13 mouse cellular contexts compared by ENCODE assay signal in the genomic region with DNA sequence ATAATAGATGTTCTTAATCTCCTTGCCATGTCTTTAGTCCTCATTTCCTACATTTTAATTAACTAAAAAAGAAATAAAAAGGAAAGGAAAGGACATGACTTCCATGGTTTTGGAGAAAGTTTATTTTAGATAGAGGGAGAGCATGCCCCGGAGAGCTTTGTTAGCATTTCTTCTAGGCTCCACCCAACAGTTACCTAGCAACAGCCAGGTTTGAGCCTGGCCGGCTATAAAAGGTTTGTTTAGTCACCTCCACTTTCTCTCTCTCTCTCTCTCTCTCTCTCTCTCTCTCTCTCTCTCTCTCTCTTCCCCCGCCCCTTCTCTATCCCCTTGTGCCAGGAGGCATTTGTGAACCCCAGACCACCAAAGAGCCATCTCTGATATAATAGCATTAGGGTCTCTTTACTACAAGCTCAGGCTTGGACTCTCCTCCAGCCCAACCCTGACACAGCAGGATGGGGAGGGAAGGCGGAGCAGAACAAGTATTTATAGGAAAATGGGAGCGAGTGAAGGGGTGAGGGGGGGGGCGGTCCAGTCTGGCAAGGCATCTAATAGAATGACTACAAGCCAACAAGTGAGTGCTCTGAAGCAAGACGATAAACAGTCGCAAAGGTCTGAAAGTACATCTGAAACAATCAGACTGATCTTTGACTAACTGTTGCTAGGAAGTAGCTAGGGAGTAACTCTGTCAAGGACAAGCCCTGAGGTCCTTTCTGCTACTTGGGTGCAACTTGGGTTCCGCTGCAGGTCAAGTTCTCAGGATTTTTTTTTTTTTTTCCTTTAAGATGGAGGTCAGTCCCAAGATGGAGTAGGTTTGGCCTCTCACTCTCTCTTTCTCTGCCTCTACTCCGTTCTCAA. TPM values are rescaled to one million over a fixed set of nuclear protein-coding genes. Genes with fewer than 3 reads are reported as not detected.
DNase-seq lines count a peak whose midpoint lies in the region; ATAC-seq and TF ChIP-seq lines count a peak whose summit lies in the region.
"Had no signal": no experiment of that assay in that cellular context is flagged by ENCODE, and none has a peak within 500 bp of the region (broad histone marks: within the 10 kb centered on the region; RNA-seq: fewer than 3 reads in every experiment).

No protein-coding gene starts in this region.

- H3K36me3 ChIP-seq in hindbrain, embryonic 14.5 days (replicated peaks; ENCODE audit: control insufficient read depth, insufficient read depth): no peaks in the 10 kb centered on the region
- no peaks in the 10 kb centered on the region for H3K36me3 ChIP-seq in hindbrain, embryonic 13.5 days
- no peaks in the 10 kb centered on the region for H3K36me3 ChIP-seq in ES-Bruce4 (ENCODE audit: control insufficient read depth, insufficient read depth, low read length, poor library complexity, severe bottlenecking)
- H3K36me3 ChIP-seq in limb, embryonic 15.5 days: no peaks in the 10 kb centered on the region

- no peak for DNase-seq in hindbrain, embryonic 14.5 days (ENCODE audit: low spot score)
- DNase-seq in brain, embryonic 14.5 days (ENCODE audit: low read depth): peak; percentile 20
- DNase-seq in cerebellum, postnatal 10 days: no peak
- DNase-seq in left cerebral cortex, postnatal 14 days (ENCODE audit: low spot score in 2 of 2): no peak
- DNase-seq: adrenal gland, adult 2 months; cerebellum, adult 2 months; heart, adult 2 months; thymus, postnatal 36 days had no signal

- H3K4me3 ChIP-seq in hindbrain, embryonic 14.5 days (replicated peaks; ENCODE audit: low read length): no peak overlapping the region
- no peak overlapping the region for H3K4me3 ChIP-seq in hindbrain, embryonic 13.5 days
- peak overlapping the region; percentile 6 for H3K4me3 ChIP-seq in ES-Bruce4 (ENCODE audit: low read depth, low read length)
- H3K4me3 ChIP-seq in limb, embryonic 15.5 days: no peak overlapping the region
- H3K4me3 ChIP-seq: heart, adult 2 months had no signal

- H3K27ac ChIP-seq in hindbrain, embryonic 14.5 days: no peak overlapping the region
- no peak overlapping the region for H3K27ac ChIP-seq in hindbrain, embryonic 13.5 days
- H3K27ac ChIP-seq in ES-Bruce4 (ENCODE audit: insufficient read depth, low read length): peak overlapping the region; percentile 90
- no peak overlapping the region for H3K27ac ChIP-seq in limb, embryonic 15.5 days
- H3K27ac ChIP-seq: heart, adult 2 months had no signal

- 0 out of 2 replicates have a peak, but pooled peaks have one; percentile 11 for ATAC-seq in hindbrain, embryonic 14.5 days (ENCODE audit: low FRiP score)
- ATAC-seq in hindbrain, embryonic 13.5 days (ENCODE audit: low FRiP score): no peak
- ATAC-seq in limb, embryonic 15.5 days (ENCODE audit: insufficient number of reproducible peaks, low FRiP score, low TSS enrichment, low read depth): no peak

- H3K9ac ChIP-seq in hindbrain, embryonic 14.5 days: no peak overlapping the region
- H3K9ac ChIP-seq in hindbrain, embryonic 13.5 days: no peak overlapping the region
- H3K9ac ChIP-seq in ES-Bruce4 (ENCODE audit: low read depth, poor library complexity, severe bottlenecking): peak overlapping the region; percentile 30; the same call in 1 of the 2 replicates
- H3K9ac ChIP-seq in limb, embryonic 15.5 days: no peak overlapping the region

- intact Hi-C loops in left cerebral cortex, postnatal 14 days (cut with DNase I): no loop called here

- no peaks in the 10 kb centered on the region for H3K9me3 ChIP-seq in hindbrain, embryonic 14.5 days (ENCODE audit: control insufficient read depth, low read length)
- no peaks in the 10 kb centered on the region for H3K9me3 ChIP-seq in hindbrain, embryonic 13.5 days
- peaks cover 10% of the 10 kb centered on the region for H3K9me3 ChIP-seq in ES-Bruce4 (replicated peaks; ENCODE audit: control insufficient read depth, insufficient read depth, low read length, poor library complexity, severe bottlenecking)
- no peaks in the 10 kb centered on the region for H3K9me3 ChIP-seq in limb, embryonic 15.5 days

- TF ChIP-seq POLR2A in ES-Bruce4 (IDR thresholded peaks at IDR 0.05; ENCODE audit: insufficient read depth, low read length): no peak
- no peak for TF ChIP-seq POLR2A in brain, embryonic 14.5 days (IDR thresholded peaks at IDR 0.05; ENCODE audit: borderline replicate concordance, extremely low read depth, insufficient read depth, insufficient read length, poor library complexity, severe bottlenecking)

- H3K27me3 ChIP-seq in hindbrain, embryonic 14.5 days (ENCODE audit: control insufficient read depth, insufficient read depth, low read length): 0 out of 2 replicates have a peak, but pooled peaks cover 13% of the 10 kb centered on the region
- H3K27me3 ChIP-seq in hindbrain, embryonic 13.5 days: peaks cover 18% of the 10 kb centered on the region
- H3K27me3 ChIP-seq in ES-Bruce4 (ENCODE audit: control insufficient read depth, insufficient read depth, low read length, poor library complexity, severe bottlenecking): no peaks in the 10 kb centered on the region
- no peaks in the 10 kb centered on the region for H3K27me3 ChIP-seq in limb, embryonic 15.5 days

- peak overlapping the region; percentile 15; the same call in 1 of the 2 replicates for H3K4me2 ChIP-seq in hindbrain, embryonic 14.5 days (replicated peaks)
- H3K4me2 ChIP-seq in hindbrain, embryonic 13.5 days: no peak overlapping the region
- peak overlapping the region; percentile 7; the same call in 1 of the 2 replicates for H3K4me2 ChIP-seq in limb, embryonic 15.5 days

- peak; percentile 64; the same call in 1 of the 2 replicates for TF ChIP-seq EP300 in ES-Bruce4 (IDR thresholded peaks at IDR 0.05; ENCODE audit: insufficient read depth, low read depth, low read length)

- no peak for TF ChIP-seq CTCF in ES-Bruce4 (IDR thresholded peaks at IDR 0.05; ENCODE audit: low read depth, low read length)
- no peak for TF ChIP-seq CTCF in brain, embryonic 14.5 days (IDR thresholded peaks at IDR 0.05; ENCODE audit: borderline replicate concordance, extremely low read depth, insufficient read depth, insufficient read length)

- no peaks in the 10 kb centered on the region for H3K4me1 ChIP-seq in hindbrain, embryonic 14.5 days (replicated peaks; ENCODE audit: control insufficient read depth, insufficient read depth, low read length)
- H3K4me1 ChIP-seq in hindbrain, embryonic 13.5 days (replicated peaks): peaks cover 4% of the 10 kb centered on the region; the same call in 1 of the 2 replicates
- H3K4me1 ChIP-seq in ES-Bruce4 (ENCODE audit: control insufficient read depth, insufficient read depth, low read length): peaks cover 3% of the 10 kb centered on the region
- peaks cover 8% of the 10 kb centered on the region for H3K4me1 ChIP-seq in limb, embryonic 15.5 days

- 18% methylated on average over 10 of the region's 10 CpGs for WGBS in hindbrain, embryonic 14.5 days
- 19% methylated on average over 10 of the region's 10 CpGs for WGBS in hindbrain, embryonic 13.5 days
- 17% methylated on average over 10 of the region's 10 CpGs for WGBS in limb, embryonic 15.5 days

RNA-seq across cellular contexts. Expression of a gene that starts 17.4 kb away (rescaled TPM):
- 11.7 and 20.3 TPM in 2 replicates for polyA plus RNA-seq in hindbrain, embryonic 14.5 days (2014; fragmentation: Nextera tagmentation; extraction: Ambion mirVana)
- 9.4 and 18.4 TPM in 2 replicates for polyA plus RNA-seq in hindbrain, embryonic 13.5 days (2015; fragmentation: Nextera tagmentation; extraction: Ambion mirVana)
- 6.4 and 7.5 TPM in 2 replicates for polyA plus RNA-seq in ES-Bruce4 (2011; ENCODE audit: insufficient read depth, insufficient read length, low read depth, missing spikeins)
- polyA plus RNA-seq in brain, embryonic 14.5 days (2012; rRNA removed): 9.8 and 16.7 TPM in 2 replicates
- 1.1 and 2.2 TPM in 2 replicates for polyA plus RNA-seq in limb, embryonic 15.5 days (2015; fragmentation: Nextera tagmentation; extraction: Ambion mirVana)
- under 1 TPM; 0.62 to 0.74 TPM for total RNA-seq in left cerebral cortex, postnatal 14 days (2021)
- total RNA-seq: ES-E14 had no signal

RNA-seq across cellular contexts. Expression of a gene that starts 31.6 kb away (rescaled TPM):
- polyA plus RNA-seq in hindbrain, embryonic 14.5 days (2014; fragmentation: Nextera tagmentation; extraction: Ambion mirVana): 9.6 and 11.6 TPM in 2 replicates
- polyA plus RNA-seq in hindbrain, embryonic 13.5 days (2015; fragmentation: Nextera tagmentation; extraction: Ambion mirVana): 8.1 and 10.0 TPM in 2 replicates
- 0.78 and 0.87 TPM in 2 replicates for polyA plus RNA-seq in ES-Bruce4 (2011; ENCODE audit: insufficient read depth, insufficient read length, low read depth, missing spikeins)
- polyA plus RNA-seq in brain, embryonic 14.5 days (2012; rRNA removed): 4.9 and 7.4 TPM in 2 replicates
- 25.9 and 32.2 TPM in 2 replicates for polyA plus RNA-seq in limb, embryonic 15.5 days (2015; fragmentation: Nextera tagmentation; extraction: Ambion mirVana)
- total RNA-seq in left cerebral cortex, postnatal 14 days (2021): 10 to 100 TPM; 10.3 to 10.8 TPM

RNA-seq across cellular contexts. Expression of a gene that starts 54.1 kb away (rescaled TPM):
- 311 and 314 TPM in 2 replicates for polyA plus RNA-seq in hindbrain, embryonic 14.5 days (2014; fragmentation: Nextera tagmentation; extraction: Ambion mirVana)
- polyA plus RNA-seq in hindbrain, embryonic 13.5 days (2015; fragmentation: Nextera tagmentation; extraction: Ambion mirVana): 256 and 259 TPM in 2 replicates
- 273 and 285 TPM in 2 replicates for polyA plus RNA-seq in ES-Bruce4 (2011; ENCODE audit: insufficient read depth, insufficient read length, low read depth, missing spikeins)
- polyA plus RNA-seq in brain, embryonic 14.5 days (2012; rRNA removed): 272 and 337 TPM in 2 replicates
- 235 and 256 TPM in 2 replicates for polyA plus RNA-seq in limb, embryonic 15.5 days (2015; fragmentation: Nextera tagmentation; extraction: Ambion mirVana)
- total RNA-seq in left cerebral cortex, postnatal 14 days (2021): 100 to 1,000 TPM; 211 to 216 TPM

RNA-seq across cellular contexts. Expression of a gene that starts 54.2 kb away (rescaled TPM):
- 3.5 and 4.8 TPM in 2 replicates for polyA plus RNA-seq in hindbrain, embryonic 14.5 days (2014; fragmentation: Nextera tagmentation; extraction: Ambion mirVana)
- 4.9 and 7.9 TPM in 2 replicates for polyA plus RNA-seq in hindbrain, embryonic 13.5 days (2015; fragmentation: Nextera tagmentation; extraction: Ambion mirVana)
- polyA plus RNA-seq in ES-Bruce4 (2011; ENCODE audit: insufficient read depth, insufficient read length, low read depth, missing spikeins): 1.1 and 1.3 TPM in 2 replicates
- 1.1 and 5.1 TPM in 2 replicates for polyA plus RNA-seq in brain, embryonic 14.5 days (2012; rRNA removed)
- 6.8 and 9.3 TPM in 2 replicates for polyA plus RNA-seq in limb, embryonic 15.5 days (2015; fragmentation: Nextera tagmentation; extraction: Ambion mirVana)
- not detected for total RNA-seq in left cerebral cortex, postnatal 14 days (2021)
- total RNA-seq: layer of hippocampus, postnatal 25 days had no signal
